Mouse (Mus musculus) regulatory T cell (primary cell): ENCODE results near the gene C1qb.

Experiments
- in situ Hi-C: fragments of 300-600 bp; cut with MboI, MseI; formaldehyde crosslinking; loops from one replicate; pipeline ENCODE4 v1.15.1; 2025; ENCODE audit warnings: high pct_unique_total_duplicates

Gene C1qb

GRCm38 (mm10) chr4:136886101-136886500 lies at the start of gene C1qb:
Gene C1qb (minus strand): TSS chr4:136886187.
- in situ Hi-C loops, result no loop called here

- in situ Hi-C loops, result loop anchor here (10.0 kb wide), 1 partner anchor 140 kb away; no protein-coding TSS in a partner anchor
These were observed 49.0 kb upstream of the C1qb start for GRCm38 (mm10) chr4:136934746-136935613.

GRCm38 (mm10) chr4:136930474-136930873 lies 44.5 kb upstream of the C1qb start:
- in situ Hi-C loops, result loop anchor here (10.0 kb wide), 1 partner anchor 144 kb away; no protein-coding TSS in a partner anchor

GRCm38 (mm10) chr4:136928928-136929327 lies 42.9 kb upstream of the C1qb start:
- in situ Hi-C loops, result no loop called here

- in situ Hi-C loops, result no loop called here
These were observed 39.8 kb upstream of the C1qb start for GRCm38 (mm10) chr4:136925804-136926203.

- in situ Hi-C loops, result no loop called here
These were observed 38.5 kb upstream of the C1qb start for GRCm38 (mm10) chr4:136924529-136924928.

GRCm38 (mm10) chr4:136919526-136919925 lies 33.5 kb upstream of the C1qb start:
- in situ Hi-C loops, result no loop called here

- in situ Hi-C loops, result no loop called here
These were observed 32.8 kb upstream of the C1qb start for GRCm38 (mm10) chr4:136918834-136919233.

- in situ Hi-C loops, result no loop called here
These were observed 31.2 kb upstream of the C1qb start for GRCm38 (mm10) chr4:136917165-136917524.

GRCm38 (mm10) chr4:136916359-136917164 lies 30.6 kb upstream of the C1qb start:
- in situ Hi-C loops, result no loop called here

- in situ Hi-C loops, result no loop called here
These were observed 26.9 kb upstream of the C1qb start for GRCm38 (mm10) chr4:136912841-136913240.

GRCm38 (mm10) chr4:136911804-136912203 lies 25.8 kb upstream of the C1qb start:
- in situ Hi-C loops, result no loop called here

- in situ Hi-C loops, result no loop called here
These were observed 25.2 kb upstream of the C1qb start for GRCm38 (mm10) chr4:136911211-136911646.

- in situ Hi-C loops, result no loop called here
These were observed 21.8 kb upstream of the C1qb start for GRCm38 (mm10) chr4:136907809-136908208.

- in situ Hi-C loops, result no loop called here
These were observed 21.0 kb upstream of the C1qb start for GRCm38 (mm10) chr4:136907033-136907432.

- in situ Hi-C loops, result no loop called here
These were observed 19.0 kb upstream of the C1qb start for GRCm38 (mm10) chr4:136904767-136905539.

GRCm38 (mm10) chr4:136899154-136899553 lies 13.2 kb upstream of the C1qb start:
- in situ Hi-C loops, result loop anchor here (10.0 kb wide), 1 partner anchor 176 kb away; no protein-coding TSS in a partner anchor

GRCm38 (mm10) chr4:136898637-136899036 lies 12.7 kb upstream of the C1qb start, which contains the start of gene C1qa:
Gene C1qa (minus strand): TSS chr4:136898803.
- in situ Hi-C loops, result loop anchor here (10.0 kb wide), 1 partner anchor 176 kb away; no protein-coding TSS in a partner anchor

GRCm38 (mm10) chr4:136898084-136898598 lies 12.2 kb upstream of the C1qb start:
- in situ Hi-C loops, result loop anchor here (10.0 kb wide), 1 partner anchor 177 kb away; no protein-coding TSS in a partner anchor

GRCm38 (mm10) chr4:136896461-136896860 lies 10.5 kb upstream of the C1qb start:
- in situ Hi-C loops, result loop anchor here (10.0 kb wide), 1 partner anchor 178 kb away; no protein-coding TSS in a partner anchor

GRCm38 (mm10) chr4:136895861-136896260 lies 9.9 kb upstream of the C1qb start:
- in situ Hi-C loops, result loop anchor here (10.0 kb wide), 1 partner anchor 179 kb away; no protein-coding TSS in a partner anchor
